Mouse (Mus musculus): Measurements from ENCODE around the gene Tekt2.

- TF ChIP-seq CTCF (IDR thresholded peaks at IDR 0.05; ENCODE audit: insufficient read depth, low read length) (no peak), POLR2A (IDR thresholded peaks at IDR 0.05; ENCODE audit: borderline replicate concordance, extremely low read depth, low read depth, low read length) (no peak)
Measured at GRCm38 (mm10) chr4:126295937-126296336, 29.6 kb downstream of the Tekt2 start.
